ENCODE assay signal across 11 mouse cellular contexts in genomic region chr12:77177303-77177702, GRCm38 (mm10).
DNase-seq lines count a peak whose midpoint lies in the region; ATAC-seq and TF ChIP-seq lines count a peak whose summit lies in the region.
"Had no signal": no experiment of that assay in that cellular context is flagged by ENCODE, and none has a peak within 500 bp of the region (broad histone marks: within the 10 kb centered on the region; RNA-seq: fewer than 3 reads in every experiment).

No protein-coding gene starts in this region.

- no peak overlapping the region for H3K9ac ChIP-seq in hindbrain, postnatal 0 days (replicated peaks; ENCODE audit: low read length)
- H3K9ac ChIP-seq in hindbrain, embryonic 16.5 days (ENCODE audit: low read depth, low read length) = no peak overlapping the region

- H3K27ac ChIP-seq in hindbrain, postnatal 0 days = no peak overlapping the region
- no peak overlapping the region for H3K27ac ChIP-seq in hindbrain, embryonic 16.5 days (ENCODE audit: low read depth, low read length)
- H3K27ac ChIP-seq in brown adipose tissue, adult 24 weeks (replicated peaks; ENCODE audit: low read depth, low read length) = peak overlapping the region; percentile 77

- no peaks in the 10 kb centered on the region for H3K9me3 ChIP-seq in hindbrain, postnatal 0 days (ENCODE audit: low read length)
- H3K9me3 ChIP-seq in hindbrain, embryonic 16.5 days (ENCODE audit: control insufficient read depth, low read length) = no peaks in the 10 kb centered on the region

- no peaks in the 10 kb centered on the region for H3K36me3 ChIP-seq in hindbrain, postnatal 0 days (ENCODE audit: insufficient read depth, low read length)
- H3K36me3 ChIP-seq in hindbrain, embryonic 16.5 days (ENCODE audit: control insufficient read depth, insufficient read depth, low read length) = no peaks in the 10 kb centered on the region

- ATAC-seq in hindbrain, postnatal 0 days = no peak
- ATAC-seq in hindbrain, embryonic 16.5 days = no peak
- ATAC-seq in neutrophil, adult 5-6 weeks (ENCODE audit: extremely low read depth, insufficient number of reproducible peaks, low FRiP score, poor library complexity, severe bottlenecking) = peak; percentile 44; the same call in 1 of the 2 replicates
- no peak for ATAC-seq in megakaryocyte-erythroid progenitor cell, adult 5-6 weeks (replicated peaks; ENCODE audit: low FRiP score, low TSS enrichment, poor library complexity, severe bottlenecking)
- no peak for ATAC-seq in monocyte, adult 5-6 weeks (replicated peaks; ENCODE audit: insufficient number of reproducible peaks, low FRiP score, low TSS enrichment, poor library complexity, severe bottlenecking)

- no peak overlapping the region for H3K4me3 ChIP-seq in hindbrain, postnatal 0 days (ENCODE audit: low read length)
- no peak overlapping the region for H3K4me3 ChIP-seq in hindbrain, embryonic 16.5 days (ENCODE audit: low read length)
- H3K4me3 ChIP-seq in brown adipose tissue, adult 24 weeks (ENCODE audit: insufficient read depth, low read depth, low read length) = no peak overlapping the region

- 79% methylated on average over 3 of the region's 3 CpGs for WGBS in hindbrain, postnatal 0 days
- 86% methylated on average over 3 of the region's 3 CpGs for WGBS in hindbrain, embryonic 16.5 days

- H3K27me3 ChIP-seq in hindbrain, postnatal 0 days (ENCODE audit: insufficient read depth, low read length) = no peaks in the 10 kb centered on the region
- H3K27me3 ChIP-seq in hindbrain, embryonic 16.5 days (replicated peaks; ENCODE audit: control insufficient read depth, insufficient read depth, low read length) = no peaks in the 10 kb centered on the region

- no peak for TF ChIP-seq CTCF in hindbrain, postnatal 0 days (IDR thresholded peaks at IDR 0.05; ENCODE audit: low read depth)

- DNase-seq in hindbrain, postnatal 0 days (ENCODE audit: low spot score) = peak; percentile 1
- DNase-seq in B cell, adult 2 months = peak; percentile 18 to 23
- DNase-seq in frontal cortex, adult 2 months (ENCODE audit: extremely low spot score in 1 of 2, low spot score in 1 of 2) = no peak
- DNase-seq: cerebellum, postnatal 25 days; lung, adult 18-20 months; midbrain, embryonic 14.5 days had no signal

- no peak overlapping the region for H3K4me2 ChIP-seq in hindbrain, postnatal 0 days (ENCODE audit: low read depth, low read length)
- no peak overlapping the region for H3K4me2 ChIP-seq in hindbrain, embryonic 16.5 days (ENCODE audit: low read length)

- H3K4me1 ChIP-seq in hindbrain, postnatal 0 days (ENCODE audit: insufficient read depth, low read length) = no peaks in the 10 kb centered on the region
- H3K4me1 ChIP-seq in hindbrain, embryonic 16.5 days (ENCODE audit: control insufficient read depth, insufficient read depth, low read depth, low read length) = no peaks in the 10 kb centered on the region
- peaks cover 13% of the 10 kb centered on the region for H3K4me1 ChIP-seq in brown adipose tissue, adult 24 weeks (ENCODE audit: control insufficient read depth, insufficient read depth, insufficient read length, low read length)

Comparison
In these comparisons a context has a peak if more than half of its experiments do, and no peak if none do; other contexts are left out.
1. DNase-seq: peak in hindbrain, postnatal 0 days (single experiment) and B cell, adult 2 months (2 of 2); none in frontal cortex, adult 2 months (0 of 2).